Mouse (Mus musculus): Measurements from ENCODE around the gene Incenp. TPM values are rescaled to one million over a fixed set of nuclear protein-coding genes. Genes with fewer than 3 reads are reported as not detected.
"Not testable (repeated sequence)": the region's sequence is repeated elsewhere in the genome, so short reads cannot be mapped to it uniquely, and the experiment has no call there.

Gene Incenp
- 10 to 100 TPM; 25.4 to 42.4 TPM for total RNA-seq (2021)
- long read RNA-seq, experiment 1, transcript Incenp-201 (18 exons, 3,236 nt) = major isoform, 10 of 29 reads
- long read RNA-seq, experiment 1, partial matches to known transcripts = 7 of 29 reads
- long read RNA-seq, experiment 1, other reads (novel, unspliced or antisense) = 12 of 29 reads
- long read RNA-seq, experiment 2, transcript Incenp-201 (18 exons, 3,236 nt) = major isoform, 10 of 20 reads
- long read RNA-seq, experiment 2, partial matches to known transcripts = 2 of 20 reads
- long read RNA-seq, experiment 2, other reads (novel, unspliced or antisense) = 8 of 20 reads

DNA sequence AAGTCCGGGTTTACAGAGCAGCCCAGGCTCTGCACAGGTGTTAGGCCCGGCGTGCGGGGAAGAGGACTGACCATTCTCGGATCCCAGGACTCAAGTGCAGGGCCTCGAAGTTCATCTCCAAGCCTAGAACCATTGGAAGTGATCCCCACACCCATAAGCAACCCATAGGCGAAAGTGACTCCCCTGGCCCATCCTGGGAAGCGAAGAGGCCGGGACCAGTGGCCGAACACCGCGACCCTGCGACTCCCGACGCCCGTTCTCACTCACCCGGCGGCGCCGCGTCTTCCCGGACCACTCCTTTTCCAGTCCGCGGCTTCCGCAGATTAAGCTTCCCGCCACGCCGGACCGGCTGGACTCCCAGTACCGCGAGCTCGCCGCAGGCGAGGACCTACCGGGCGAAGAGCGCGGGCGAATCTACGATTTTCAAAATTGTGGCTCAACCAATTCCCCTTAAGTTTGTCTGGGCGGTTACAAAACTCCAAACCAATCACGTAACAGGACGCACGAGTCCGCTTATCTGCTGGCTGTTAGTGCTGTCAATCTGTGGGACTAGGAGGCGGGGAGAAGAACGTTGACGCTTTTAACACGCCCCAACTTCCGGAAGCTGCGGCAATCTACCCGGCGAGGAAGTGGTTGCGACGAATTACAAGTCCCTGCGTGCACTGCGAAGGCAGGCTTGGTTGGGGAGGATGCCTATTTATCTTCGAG, at the start of gene Incenp:
Gene Incenp (minus strand): TSS at position 480 of the 708 bp plus-strand sequence.
- peak; percentile 93 for DNase-seq

DNA sequence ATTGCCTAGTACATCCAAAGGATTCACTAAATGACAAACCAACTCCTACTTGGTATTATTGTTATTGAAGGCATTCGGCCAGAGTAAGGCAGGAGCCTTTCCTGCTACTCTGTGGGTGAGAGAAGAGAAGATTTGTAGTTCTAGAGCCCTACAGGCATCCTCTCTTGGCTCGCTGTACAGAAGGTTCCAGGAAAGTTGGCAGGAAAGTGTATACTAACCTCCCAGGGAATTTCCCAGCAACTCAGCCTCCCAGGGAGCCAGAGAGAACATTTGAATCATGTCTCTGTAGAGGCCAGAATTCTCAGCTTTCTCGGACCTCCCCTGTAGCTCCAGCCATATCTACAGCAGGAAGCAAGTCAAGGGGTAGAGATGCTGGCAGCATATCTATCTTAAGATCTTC, 47.6 kb upstream of the Incenp start:
- peak; percentile 37 for DNase-seq

DNA sequence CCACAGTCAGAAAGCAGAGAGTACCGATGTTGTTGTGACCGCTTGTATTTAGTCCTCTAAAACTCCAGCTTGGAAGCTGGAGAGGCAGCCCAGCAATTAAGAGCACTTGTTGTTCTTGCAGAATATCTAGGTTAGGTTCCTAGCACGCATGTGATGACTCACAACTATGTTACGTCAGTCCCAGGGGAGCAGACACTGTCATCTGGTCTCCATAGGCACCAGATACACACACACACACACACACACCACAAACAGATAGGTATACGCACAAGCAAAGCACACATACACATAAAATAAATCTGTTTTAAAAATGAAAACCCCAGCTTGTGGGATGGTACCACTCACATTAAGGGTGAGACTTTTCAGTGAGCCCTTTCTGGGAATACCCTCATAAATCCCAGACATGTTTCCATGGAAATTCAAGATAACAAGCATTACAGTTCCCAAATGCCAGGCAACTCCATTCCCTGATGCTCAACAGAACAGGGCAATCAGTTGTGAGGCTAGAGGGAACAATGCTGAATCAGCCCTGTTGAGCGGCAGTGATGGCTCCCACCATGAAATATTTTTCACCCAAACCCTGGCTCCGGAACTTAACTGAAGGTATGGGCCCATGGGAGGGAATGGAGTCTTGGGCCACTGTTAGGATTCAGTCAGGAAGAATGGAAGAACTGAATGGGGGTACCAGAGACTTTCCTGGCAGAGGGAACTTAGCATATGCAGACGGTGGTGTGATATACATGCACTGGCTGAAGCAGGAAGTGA, 46.6 kb upstream of the Incenp start:
- no peak for DNase-seq

DNA sequence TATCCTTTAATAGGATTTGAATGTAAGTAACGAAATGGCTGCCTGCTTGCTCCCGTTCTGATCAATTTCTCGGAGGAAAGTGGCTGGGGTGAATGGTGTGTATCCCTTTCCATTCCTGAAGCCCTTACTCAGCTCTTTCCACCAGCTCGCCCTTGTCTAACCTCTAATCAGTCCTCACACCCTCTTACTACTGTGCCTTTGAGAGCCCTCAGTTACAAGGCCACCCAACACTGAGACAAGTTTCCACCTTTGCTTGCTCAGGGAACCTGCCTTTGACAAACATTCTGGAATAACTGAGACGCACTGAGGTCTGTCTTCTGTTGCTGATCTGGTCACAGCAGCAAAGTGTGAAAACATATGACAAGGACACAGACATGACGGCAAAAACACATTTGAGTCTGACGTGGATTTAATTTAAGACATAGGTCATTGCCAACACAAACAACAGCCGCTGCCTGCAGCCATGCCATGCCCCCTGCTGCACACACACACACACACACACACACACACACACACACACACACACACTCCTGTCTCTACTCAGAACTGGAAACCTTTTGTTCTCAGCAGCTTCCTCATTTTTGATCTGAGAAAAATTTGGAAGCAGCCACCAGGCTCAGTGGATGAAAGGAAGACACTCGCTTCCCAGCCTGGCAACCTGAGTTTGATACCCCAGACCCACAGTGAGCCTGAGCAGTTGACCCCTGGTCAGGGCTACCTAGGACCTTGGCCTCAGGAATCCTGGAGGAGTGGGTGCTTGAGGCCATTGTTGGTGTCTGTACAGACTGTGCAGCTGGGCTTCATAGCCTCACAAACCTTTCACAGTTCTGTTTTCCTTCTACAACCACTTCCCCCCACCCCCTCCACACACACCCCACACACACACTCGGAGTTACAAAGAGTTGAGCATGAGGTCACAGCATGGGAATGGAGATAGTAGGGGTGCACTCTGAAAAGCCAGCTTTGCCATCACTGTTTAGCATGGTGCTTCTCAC, 43.5 kb upstream of the Incenp start:
- no peak for DNase-seq

DNA sequence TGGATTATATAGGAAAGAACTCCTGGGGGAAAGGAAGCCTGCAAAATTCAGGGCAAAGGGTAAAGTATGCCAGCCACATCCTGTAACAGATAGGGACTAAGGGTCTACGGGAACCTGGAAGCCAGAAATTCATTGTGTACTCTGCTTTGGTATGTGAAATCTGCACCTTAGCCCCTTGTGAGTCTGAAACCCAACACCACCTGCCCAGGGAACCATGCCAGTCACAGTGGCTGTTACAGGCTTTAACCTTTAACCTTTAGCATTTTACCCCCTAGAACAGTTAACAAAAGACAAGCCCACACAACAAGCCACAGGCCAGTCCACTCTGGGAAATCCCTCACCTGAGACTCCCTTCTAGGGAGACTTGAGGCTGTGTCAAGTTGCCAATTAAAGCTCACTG, 42.5 kb upstream of the Incenp start:
- DNase-seq = no peak

DNA sequence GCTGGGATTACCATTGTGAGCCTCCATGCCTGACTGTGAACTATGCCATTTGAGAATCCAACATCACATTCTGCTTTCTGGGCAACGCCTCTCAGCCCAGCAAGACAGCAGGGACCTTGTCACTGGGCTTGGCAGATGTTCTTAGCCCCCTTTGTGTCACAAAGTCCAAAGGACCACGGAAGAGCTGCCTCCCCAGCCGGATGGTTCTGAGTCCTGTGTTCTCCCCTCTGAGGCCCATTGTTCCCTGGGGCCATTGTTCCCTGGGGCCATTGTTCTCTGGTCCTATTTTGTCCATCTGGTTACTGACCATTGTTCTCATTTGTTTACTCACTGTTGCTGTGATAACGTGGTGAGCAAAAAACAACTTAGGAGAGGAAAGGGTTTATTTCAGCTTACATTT, 41.6 kb upstream of the Incenp start:
- no peak for DNase-seq

DNA sequence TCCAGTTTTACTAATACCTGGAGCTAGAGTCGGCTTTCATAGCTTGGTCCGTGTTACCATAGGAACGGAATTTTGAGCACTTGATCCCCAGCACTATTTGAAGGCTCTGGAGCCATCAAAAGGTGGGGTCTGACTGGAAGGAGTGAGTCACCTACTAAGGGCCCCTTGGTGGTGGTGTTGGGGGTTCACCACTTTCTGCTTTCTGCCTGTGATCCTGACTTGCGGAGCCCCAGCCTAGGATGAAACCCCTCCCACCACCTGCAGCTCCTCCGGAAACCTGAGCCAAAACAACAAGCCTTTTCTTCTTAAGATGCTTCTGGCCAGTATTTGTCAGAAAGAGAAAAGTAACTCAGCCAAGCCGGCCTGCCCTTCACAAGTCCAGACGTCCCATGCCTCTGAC, 40.5 kb upstream of the Incenp start:
- DNase-seq = no peak

DNA sequence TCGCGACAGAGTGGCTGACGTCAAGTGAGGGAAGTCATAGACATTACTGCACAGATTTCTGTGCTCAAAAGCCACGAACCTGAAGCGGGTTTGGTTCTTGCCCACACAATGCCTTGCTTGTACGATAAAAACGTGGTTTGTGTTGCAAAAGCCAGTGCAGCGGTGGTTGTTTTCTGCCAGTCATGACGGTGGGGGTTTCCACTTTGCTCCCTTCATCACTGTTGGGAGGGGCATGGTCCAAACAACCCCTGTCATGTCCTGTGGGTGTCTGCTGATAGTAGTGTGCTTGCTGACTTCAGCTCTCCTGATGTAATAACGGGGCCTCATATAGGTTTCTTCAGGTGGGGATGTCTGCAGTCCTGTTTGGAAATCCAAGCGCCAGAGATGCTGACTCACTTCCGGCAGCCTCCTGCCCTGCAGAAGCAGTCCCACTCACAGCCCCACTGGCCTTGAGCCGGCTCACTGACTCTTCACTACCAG, 39.5 kb upstream of the Incenp start:
- DNase-seq = peak; percentile 75

DNA sequence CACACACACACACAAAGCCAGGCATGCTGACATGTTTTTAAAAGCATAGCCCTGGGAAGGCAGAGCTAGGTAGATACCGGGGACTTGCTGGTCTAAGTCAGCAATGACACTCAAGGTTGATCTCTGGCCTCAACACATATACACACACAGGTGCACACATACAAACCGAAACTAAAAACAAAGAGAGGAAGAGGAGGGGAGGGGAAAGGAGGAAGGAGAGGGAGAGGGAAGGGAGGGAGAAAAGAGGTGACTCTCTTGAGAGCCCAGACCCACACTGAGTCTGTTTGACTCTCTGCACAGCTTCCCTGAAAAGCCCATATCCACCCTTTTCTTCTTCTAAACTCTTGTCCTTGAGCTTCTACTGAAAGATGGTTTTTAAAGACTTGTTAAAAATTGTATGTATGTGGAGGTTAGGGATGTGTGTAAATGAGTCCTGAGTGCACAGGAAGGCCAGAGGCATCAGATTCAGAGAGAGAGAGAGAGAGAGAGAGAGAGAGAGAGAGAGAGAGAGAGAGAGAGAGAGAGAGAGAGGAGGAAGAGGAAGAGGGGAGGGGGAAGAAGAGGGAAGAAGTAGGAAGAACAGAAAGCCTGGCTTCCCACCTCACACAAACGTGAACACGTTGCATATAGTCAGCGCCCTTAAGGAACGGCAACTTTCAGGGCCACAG, 38.9 kb upstream of the Incenp start:
- no peak for DNase-seq

DNA sequence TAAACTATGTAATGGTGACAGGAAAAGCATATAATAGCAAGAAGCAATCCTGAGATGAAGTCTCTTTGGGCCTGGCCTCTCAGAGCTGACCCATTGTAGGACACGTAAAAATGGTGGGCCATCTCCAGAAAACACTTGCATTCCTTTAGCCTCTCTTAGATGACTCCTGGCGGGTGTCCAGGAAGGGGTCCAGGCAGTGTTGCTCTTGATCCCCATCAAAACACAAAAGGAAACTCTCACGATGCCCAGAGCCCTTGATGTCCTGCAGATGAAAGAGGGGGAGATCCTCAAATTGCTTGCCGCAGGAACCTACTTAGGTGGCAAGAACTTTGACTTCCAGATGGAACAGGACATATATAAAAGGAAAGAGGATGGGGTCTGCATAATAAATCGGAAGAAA, 38.1 kb upstream of the Incenp start:
- DNase-seq = no peak

DNA sequence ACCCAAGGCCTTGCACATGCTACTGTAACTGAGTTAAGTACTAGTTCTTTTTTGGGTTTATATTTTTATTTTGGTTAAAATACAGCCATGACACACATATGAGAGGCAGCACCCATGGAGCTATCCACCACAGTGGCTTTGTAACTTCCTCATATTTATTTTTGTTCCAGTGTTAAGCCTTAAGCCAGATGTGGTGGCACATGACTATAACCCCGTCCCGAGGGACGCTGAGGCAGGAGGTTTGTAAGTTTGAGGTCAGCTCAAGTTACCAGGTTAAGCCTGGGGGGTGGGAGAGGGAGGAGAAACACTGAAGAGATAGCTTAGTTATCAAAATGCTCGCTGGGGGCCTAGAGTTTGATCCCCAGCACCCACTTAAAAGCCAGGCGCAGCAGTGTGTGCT, 37.2 kb upstream of the Incenp start:
- no peak for DNase-seq

DNA sequence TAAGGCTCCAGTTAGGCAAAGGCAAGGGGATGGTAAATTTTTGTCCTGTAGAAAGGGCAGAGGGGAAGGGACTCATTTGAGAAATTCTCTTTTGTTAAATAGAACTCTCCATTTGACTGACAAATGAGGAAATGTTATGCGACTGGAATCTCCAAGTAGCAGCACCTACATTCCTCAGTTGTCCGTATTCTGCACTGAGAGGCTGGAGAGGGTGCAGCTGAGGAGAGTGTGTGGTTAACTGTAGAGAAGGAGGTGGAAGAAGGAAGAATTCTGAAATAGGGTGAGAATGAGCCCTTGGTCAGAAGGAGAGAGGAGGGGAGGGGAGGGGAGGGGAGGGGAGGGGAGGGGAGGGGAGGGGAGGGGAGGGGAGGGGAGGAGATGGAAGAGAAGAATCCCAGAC, 34.6 kb upstream of the Incenp start:
- DNase-seq = no peak

DNA sequence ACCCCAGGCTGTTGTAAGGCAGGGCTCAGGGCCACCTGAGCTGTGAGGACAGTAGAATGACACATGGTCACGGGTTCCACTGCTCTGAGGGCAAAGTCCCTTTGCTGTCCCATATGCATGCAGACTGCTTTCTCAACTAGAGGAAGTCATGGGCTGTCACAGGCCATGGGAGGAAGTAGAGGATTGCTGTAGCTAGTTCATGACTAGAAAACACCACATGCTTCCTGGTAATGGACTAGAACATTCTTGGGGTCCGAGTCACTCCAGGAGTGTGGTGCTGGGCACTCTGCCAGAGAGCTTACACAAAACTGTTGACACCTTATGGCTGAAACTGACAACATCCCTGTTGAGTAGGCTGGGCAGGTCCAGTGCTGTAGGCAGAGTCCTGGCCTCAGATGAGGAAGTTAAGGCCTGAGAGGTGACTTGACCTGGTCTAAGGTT, 31.8 kb upstream of the Incenp start:
- not testable (repeated sequence) for DNase-seq

DNA sequence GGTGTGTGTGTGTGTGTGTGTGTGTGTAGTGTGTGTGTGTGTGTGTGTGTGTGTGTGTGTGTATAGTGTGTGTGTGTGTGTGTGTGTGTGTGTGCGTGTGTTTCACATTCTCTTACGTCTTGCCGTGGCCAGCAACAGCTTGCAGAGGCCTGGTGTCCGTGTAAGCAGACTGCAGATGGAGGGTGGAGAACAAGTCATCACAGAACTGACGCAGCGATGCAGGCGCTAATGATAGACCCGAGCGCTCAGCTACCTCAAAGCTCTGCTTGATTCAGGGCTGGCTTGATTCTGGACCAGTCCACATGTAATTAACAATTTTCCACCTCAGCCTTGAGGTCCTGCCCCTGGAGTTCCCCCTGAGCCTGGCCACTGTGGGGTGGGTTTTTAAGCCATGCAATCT, 28.7 kb upstream of the Incenp start:
- no peak for DNase-seq

DNA sequence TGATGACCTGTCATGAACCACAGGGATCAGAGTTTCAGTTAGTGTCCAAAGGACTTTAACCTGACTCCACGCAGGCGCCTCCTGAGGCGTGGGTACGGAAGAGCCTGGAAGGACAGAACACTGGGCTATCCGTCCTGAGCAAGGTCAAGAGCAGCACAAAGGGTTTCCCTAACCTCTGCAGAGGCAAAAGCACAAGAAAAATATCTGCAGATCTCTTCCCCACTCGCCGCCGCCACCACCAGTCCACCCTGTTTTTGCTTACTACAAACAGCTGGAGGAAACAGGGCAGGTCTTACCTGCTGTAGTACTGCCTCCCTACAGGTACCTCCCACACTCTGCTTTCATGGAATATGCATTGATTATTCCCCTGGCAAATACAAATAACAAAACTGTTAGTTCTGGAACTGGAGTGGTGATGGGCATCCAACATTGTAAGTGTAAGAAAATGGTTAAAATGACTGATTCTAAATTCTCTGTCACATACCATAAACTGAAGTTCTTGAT, 25.5 kb upstream of the Incenp start:
- no peak for DNase-seq

DNA sequence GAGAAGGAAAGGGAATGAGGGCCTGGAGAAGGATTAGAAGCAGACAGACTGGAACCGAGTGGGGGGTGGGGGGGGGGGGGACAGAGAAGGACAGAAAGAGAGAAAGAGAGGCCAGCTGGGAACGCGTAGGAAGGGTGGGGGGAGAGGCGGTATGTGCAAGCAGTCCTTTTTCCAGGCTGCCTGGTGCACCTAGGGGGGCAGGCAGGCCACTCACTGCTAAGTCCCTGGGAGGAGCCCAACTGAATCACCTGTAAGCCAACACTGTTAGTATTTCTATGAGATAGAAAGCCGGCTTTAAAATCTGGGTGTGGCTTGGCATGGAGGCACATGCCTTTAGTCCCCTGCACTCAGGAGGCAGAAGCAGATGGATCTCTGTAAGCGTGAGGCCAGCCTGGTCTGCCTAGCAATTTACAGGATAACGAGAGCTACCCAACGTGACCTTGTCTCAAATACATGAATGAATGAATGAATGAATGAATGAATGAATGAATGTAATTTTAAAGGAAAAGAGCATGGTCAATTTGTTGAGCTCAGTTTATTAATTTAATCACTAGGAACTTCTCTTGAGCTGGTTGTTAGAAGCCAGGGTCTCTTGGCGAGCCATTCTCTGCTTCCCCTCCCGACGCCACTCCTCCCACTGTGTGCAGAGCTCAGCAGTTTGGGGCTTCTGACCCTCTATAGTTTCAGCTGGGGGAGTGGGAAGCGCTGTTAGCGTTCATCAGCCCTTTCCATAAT, 24.9 kb upstream of the Incenp start:
- DNase-seq = no peak

DNA sequence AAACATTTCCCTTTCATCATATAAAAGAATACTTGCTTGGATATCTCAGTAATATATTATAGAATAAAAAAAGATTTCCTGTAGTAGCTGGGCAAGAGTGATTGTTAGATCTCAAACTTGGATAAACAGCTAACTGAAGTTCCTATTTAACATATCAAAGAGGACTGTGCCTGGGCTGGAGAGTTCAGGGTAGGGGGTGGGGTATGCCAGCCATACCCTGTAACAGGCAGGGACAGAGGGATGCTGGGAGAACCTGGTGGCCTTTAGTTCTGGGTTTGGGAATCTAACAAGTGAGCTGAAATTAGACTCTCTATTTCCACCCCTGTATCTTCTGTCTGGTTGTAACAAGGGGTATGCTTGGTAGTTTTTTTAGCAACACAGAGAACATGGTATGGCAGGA, 23.7 kb upstream of the Incenp start:
- DNase-seq = no peak

DNA sequence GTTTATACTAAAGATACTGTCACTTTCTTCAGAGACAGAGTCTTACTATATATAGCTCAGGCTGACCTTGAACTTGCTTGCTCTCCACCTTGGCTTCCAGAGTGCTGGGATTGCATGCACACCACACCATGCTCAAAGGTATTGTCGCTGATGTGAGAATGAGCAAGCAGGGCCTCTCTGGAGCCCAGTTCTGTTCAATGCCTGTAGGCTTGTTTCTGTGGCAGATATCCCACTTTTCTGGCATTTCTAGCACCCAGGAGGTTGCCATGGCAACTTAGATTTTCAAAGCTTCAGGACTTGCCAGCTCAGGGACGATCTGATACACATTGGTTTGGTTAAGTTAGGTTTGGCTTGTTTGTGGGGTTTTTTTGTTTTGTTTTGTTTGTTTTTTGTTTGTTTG, 22.9 kb upstream of the Incenp start:
- DNase-seq = peak; percentile 46

DNA sequence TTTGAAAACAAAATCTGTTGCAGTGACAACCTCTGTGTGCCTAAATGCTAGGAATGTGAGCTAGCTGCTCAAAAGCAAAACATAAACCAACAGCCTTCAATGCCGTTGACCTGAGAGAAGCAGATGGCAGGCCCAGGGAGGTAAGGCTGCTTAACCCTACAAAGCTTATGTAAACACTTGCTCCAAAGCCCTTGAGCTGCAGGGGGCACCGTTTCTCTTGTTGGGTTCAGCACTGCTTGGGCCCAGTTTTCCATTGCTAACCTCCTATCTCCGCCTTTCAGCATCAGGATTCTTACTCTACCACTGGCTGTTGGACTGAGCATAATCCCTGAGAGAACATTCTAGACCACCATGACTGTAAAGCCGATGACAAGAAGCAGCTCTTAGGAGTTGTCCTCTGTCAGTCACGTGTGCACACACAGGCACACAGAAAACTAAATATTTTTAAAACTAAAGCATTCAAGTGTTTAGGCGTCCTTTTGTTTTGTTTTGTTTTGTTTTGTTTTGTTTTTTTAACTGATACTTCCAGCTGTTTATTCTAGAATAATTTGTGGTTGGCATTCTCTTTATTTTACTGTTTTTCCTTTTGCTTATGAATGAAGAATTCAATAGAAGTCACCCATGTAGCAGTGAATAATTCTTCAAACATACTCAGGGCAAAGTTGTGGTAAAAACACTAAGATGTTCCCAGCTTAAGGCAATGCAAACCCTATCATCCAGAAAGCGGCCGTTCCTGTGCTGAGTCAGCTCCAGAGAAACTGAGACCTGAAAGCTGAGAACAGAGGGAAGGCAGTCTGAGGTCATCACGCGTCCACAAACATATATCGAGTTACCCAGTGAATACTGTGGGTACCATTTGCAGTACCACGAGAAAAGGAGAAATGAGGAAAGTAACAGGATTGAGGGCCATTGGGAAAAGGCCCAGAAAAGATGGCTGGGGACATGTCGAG, 21.8 kb upstream of the Incenp start:
- peak; percentile 76 for DNase-seq
